Mouse (Mus musculus) limb, embryonic 12.5 days (tissue): Measurements from ENCODE around the gene Miga1. TPM values are rescaled to one million over a fixed set of nuclear protein-coding genes. Genes with fewer than 3 reads are reported as not detected.

Source experiments
- ATAC-seq: fragments of 200-750 bp; cut with Nextera tagmentation; 2 replicates; pipeline ENCODE4 v1.8.0; 2017; ENCODE audit warnings: low read depth, moderate TSS enrichment; ENCODE audit not compliant: insufficient number of reproducible peaks, insufficient read depth, low FRiP score, low TSS enrichment
- H3K27ac ChIP-seq: fragments of 300-500 bp; sonication (generic); 2 replicates; pipeline ENCODE4 v1.5.1; 2016; ENCODE audit warnings: mild to moderate bottlenecking, moderate library complexity
- H3K27me3 ChIP-seq: fragments of 300-500 bp; sonication (generic); 2 replicates; pipeline ENCODE4 v1.6.1; 2016; ENCODE audit warnings: mild to moderate bottlenecking, moderate library complexity
- H3K36me3 ChIP-seq: fragments of 300-500 bp; sonication (generic); 2 replicates; pipeline ENCODE4 v1.6.1; 2016; ENCODE audit warnings: mild to moderate bottlenecking, moderate library complexity
- H3K4me1 ChIP-seq: fragments of 300-500 bp; sonication (generic); replicated peaks from 2 replicates; pipeline ENCODE4 v1.6.1; 2016
- H3K4me2 ChIP-seq: fragments of 300-500 bp; sonication (generic); 2 replicates; pipeline ENCODE4 v1.6.1; 2016; ENCODE audit warnings: mild to moderate bottlenecking, moderate library complexity
- H3K4me3 ChIP-seq: fragments of 300-500 bp; sonication (generic); replicated peaks from 2 replicates; pipeline ENCODE4 v1.5.1; 2016; ENCODE audit warnings: mild to moderate bottlenecking
- H3K9ac ChIP-seq: fragments of 300-500 bp; sonication (generic); replicated peaks from 2 replicates; pipeline ENCODE4 v1.6.1; 2016; ENCODE audit warnings: mild to moderate bottlenecking, moderate library complexity
- H3K9me3 ChIP-seq: fragments of 300-500 bp; sonication (generic); 2 replicates; pipeline ENCODE4 v1.6.1; 2016; ENCODE audit warnings: mild to moderate bottlenecking, moderate library complexity
- WGBS: fragments of 180-500 bp; shearing (Covaris S2); methylation state at CpG from one replicate; pipeline ENCODE4 v1.1.7; 2016; 5-methylcytosine and 5-hydroxymethylcytosine counted together
- polyA plus RNA-seq: library from polyadenylated mRNA; unstranded; fragments of >200 nt; fragmentation: Nextera tagmentation; extraction: Ambion mirVana; gene quantifications from 2 replicates; pipeline ENCODE4 v1.2.1, GENCODE M21; 2016

The Miga1 gene
- polyA plus RNA-seq, 1 experiment from 2014 or later = 24.9 TPM

DNA sequence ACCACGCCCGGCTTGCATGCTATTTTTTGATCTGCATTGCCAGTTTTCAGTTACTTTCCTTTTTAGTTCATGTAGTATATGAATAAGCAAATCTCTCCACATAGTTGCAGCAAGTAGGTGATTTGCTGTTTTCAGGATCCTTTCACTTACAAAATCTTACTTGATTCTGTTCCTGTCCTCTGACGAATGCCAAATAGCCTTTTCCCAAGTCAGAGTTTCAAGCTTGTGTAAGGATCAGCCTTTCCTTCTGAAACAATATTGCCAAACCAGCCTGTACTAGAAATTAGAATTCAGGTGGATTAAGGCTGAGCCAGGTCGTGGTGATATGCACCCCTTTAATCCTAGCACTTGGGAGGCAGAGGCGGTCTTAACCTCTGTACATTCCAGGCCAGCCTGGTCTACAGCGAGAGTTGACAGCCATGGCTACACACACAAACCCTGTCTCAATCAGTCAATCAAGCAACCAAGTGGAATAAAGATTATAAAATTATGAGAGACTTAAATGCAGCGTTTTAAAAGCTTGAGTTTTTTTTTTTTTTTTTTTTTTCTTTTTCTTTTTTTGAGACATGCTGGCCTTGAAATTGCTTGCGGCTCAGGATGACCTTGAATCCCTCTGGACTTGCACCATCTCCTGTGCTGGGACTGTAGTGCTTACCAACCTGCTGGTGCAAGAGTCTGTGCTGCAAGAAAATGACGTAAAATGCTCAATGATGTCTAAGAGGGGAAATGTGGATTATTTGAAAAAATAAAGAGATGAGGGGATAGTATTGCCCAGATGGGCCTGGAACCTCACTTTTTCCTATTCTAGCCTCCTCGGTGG lies 8.0 kb upstream of the Miga1 start:
- ATAC-seq = no peak
- H3K9ac ChIP-seq = no peak overlapping the region
- H3K4me1 ChIP-seq = peaks cover 32% of the 10 kb centered on the region
- H3K4me3 ChIP-seq = no peak overlapping the region
- 91% methylated on average over 10 of the region's 10 CpGs for WGBS
- H3K27me3 ChIP-seq = no peaks in the 10 kb centered on the region
- H3K36me3 ChIP-seq = 0 out of 2 replicates have a peak, but pooled peaks cover 4% of the 10 kb centered on the region
- no peak overlapping the region for H3K27ac ChIP-seq
- H3K4me2 ChIP-seq = no peak overlapping the region
- H3K9me3 ChIP-seq = no peaks in the 10 kb centered on the region

- Histone ChIP-seq H3K9ac (peak overlapping the region; percentile 80), H3K36me3 (0 out of 2 replicates have a peak, but pooled peaks cover 4% of the 10 kb centered on the region), H3K9me3 (no peaks in the 10 kb centered on the region), H3K27ac (no peak overlapping the region), H3K4me3 (peak overlapping the region; percentile 71), H3K4me2 (peak overlapping the region; percentile 61), H3K4me1 (peaks cover 26% of the 10 kb centered on the region), H3K27me3 (no peaks in the 10 kb centered on the region)
- no peak for ATAC-seq
- WGBS = 54% methylated on average over 3 of the region's 3 CpGs
Measured at GRCm38 (mm10) chr3:152347227-152347626, 7.0 kb upstream of the Miga1 start.

GRCm38 (mm10) chr3:152346633-152347141 lies 6.5 kb upstream of the Miga1 start:
- WGBS = under 1% methylated on average over 52 of the region's 54 CpGs
- Histone ChIP-seq H3K27me3 (no peaks in the 10 kb centered on the region), H3K4me2 (peak overlapping the region; percentile 61), H3K4me3 (peak overlapping the region; percentile 71), H3K4me1 (peaks cover 21% of the 10 kb centered on the region), H3K27ac (peak overlapping the region; percentile 78; the same call in 1 of the 2 replicates), H3K36me3 (0 out of 2 replicates have a peak, but pooled peaks cover 4% of the 10 kb centered on the region), H3K9me3 (no peaks in the 10 kb centered on the region), H3K9ac (peak overlapping the region; percentile 80)
- peak; percentile 45 for ATAC-seq

GRCm38 (mm10) chr3:152345732-152346632 lies 5.8 kb upstream of the Miga1 start, which contains the start of gene Usp33:
Gene Usp33 (plus strand): TSS chr3:152346478.
- H3K9ac ChIP-seq = peak within 1 kb of the TSS; percentile 80
- peak; percentile 92 for ATAC-seq
- peak within 1 kb of the TSS; percentile 71 for H3K4me3 ChIP-seq
- peak within 1 kb of the TSS; percentile 61 for H3K4me2 ChIP-seq
- H3K36me3 ChIP-seq = 0 out of 2 replicates have a peak, but pooled peaks cover 4% of the 10 kb centered on the region
- peak within 1 kb of the TSS; percentile 78; the same call in 1 of the 2 replicates for H3K27ac ChIP-seq
- WGBS = 6% methylated on average over 40 of the region's 44 CpGs
- H3K9me3 ChIP-seq = no peaks in the 10 kb centered on the region
- no peaks in the 10 kb centered on the region for H3K27me3 ChIP-seq
- H3K4me1 ChIP-seq = peaks cover 15% of the 10 kb centered on the region

DNA sequence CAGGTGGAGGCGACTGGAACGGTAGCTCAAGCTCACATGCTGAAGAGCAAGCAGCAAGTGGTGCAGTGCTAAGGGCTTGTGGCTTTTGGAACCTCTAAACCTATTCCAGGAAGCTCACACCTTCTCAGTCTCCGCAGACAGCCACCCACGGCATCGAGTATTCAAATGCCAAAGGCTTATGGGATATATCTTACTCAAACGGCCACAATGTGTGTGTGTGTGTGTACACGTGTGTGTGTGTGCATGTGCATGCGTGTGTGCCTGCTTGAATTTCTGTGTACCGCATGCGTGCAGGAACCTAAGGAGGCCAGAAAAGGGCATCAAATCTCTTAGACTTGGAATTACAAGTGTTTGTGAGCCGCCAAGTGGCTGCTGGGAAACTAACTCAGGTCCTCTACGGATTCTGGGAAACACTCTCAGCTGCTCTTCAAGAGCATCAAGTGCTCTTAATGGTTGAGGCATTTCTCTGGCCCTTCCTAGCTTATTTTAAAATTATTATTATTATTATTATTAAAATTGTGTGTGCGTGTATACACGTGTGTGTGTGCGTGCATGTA lies 2.8 kb upstream of the Miga1 start:
- H3K9me3 ChIP-seq = no peaks in the 10 kb centered on the region
- H3K4me1 ChIP-seq = peaks cover 7% of the 10 kb centered on the region
- H3K9ac ChIP-seq = no peak overlapping the region
- no peaks in the 10 kb centered on the region for H3K36me3 ChIP-seq
- no peaks in the 10 kb centered on the region for H3K27me3 ChIP-seq
- ATAC-seq = no peak
- H3K4me2 ChIP-seq = no peak overlapping the region
- no peak overlapping the region for H3K4me3 ChIP-seq
- H3K27ac ChIP-seq = no peak overlapping the region
- 91% methylated on average over 15 of the region's 15 CpGs for WGBS

DNA sequence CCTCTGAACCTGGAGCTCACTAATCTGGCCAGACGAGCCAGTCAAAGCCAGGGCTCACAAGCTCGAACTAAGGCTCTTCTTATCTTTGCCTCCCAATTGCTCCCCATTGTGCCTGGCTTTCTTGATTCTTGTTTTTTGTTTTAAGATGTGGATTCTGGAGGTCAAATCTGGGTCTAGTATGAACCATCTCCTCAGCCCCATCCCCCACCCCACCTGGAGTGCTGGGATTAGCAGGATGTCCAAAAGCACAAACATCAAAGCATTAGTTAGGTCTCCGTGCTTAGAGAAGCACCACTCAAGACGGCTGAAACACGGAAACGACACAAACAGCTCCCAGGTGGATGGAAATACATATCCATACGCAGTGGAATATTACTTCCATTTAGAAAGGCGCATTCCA lies 4.1 kb downstream of the Miga1 start:
- Histone ChIP-seq H3K9me3 (no peaks in the 10 kb centered on the region), H3K36me3 (peaks cover 49% of the 10 kb centered on the region), H3K9ac (no peak overlapping the region), H3K27ac (no peak overlapping the region), H3K4me2 (no peak overlapping the region), H3K27me3 (no peaks in the 10 kb centered on the region), H3K4me1 (0 out of 2 replicates have a peak, but pooled peaks cover 3% of the 10 kb centered on the region), H3K4me3 (no peak overlapping the region)
- no peak for ATAC-seq
- WGBS = 76% methylated on average over 8 of the region's 8 CpGs

GRCm38 (mm10) chr3:152333641-152334040 lies 6.6 kb downstream of the Miga1 start:
- Histone ChIP-seq H3K9ac (no peak overlapping the region), H3K27me3 (no peaks in the 10 kb centered on the region), H3K27ac (no peak overlapping the region), H3K4me3 (no peak overlapping the region), H3K36me3 (peaks cover 49% of the 10 kb centered on the region), H3K4me1 (no peaks in the 10 kb centered on the region), H3K4me2 (no peak overlapping the region), H3K9me3 (no peaks in the 10 kb centered on the region)
- ATAC-seq = no peak
- 93% methylated on average over 10 of the region's 10 CpGs for WGBS

DNA sequence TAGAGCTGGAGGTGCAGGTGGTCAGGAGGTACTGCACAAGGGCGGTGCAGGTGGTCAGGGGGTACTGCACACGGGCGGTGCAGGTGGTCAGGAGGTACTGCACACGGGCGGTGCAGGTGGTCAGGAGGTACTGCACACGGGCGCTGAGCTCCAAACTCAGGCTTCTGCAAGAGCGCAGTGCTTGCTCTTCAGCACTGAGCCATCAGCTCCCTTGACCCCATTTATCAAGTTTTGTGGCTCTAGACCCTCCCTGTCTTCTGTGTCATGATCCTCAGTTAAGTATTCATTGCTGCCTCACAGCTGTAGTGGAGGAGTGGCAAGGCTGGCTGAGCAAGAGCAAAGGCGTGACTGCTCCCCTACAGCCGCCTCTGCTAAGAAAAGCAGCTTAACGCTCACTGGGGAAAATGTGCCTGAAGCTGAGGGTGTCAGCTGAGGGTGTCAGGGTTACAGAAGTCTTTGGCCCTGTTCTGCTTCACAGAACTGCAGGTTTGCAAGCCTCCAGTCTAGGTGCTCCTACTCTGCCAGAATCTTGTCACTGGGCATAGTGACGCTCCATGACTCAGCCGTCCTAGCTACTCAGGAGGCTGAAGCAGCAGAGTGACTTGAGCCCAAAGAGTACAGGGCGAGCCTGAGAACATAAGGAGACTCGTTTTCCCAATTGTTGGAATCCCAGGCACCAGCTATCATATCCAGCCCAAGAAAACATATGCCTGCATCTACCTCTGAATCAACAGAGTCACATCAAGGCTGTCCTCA lies 7.5 kb downstream of the Miga1 start:
- Histone ChIP-seq H3K4me2 (no peak overlapping the region), H3K27ac (no peak overlapping the region), H3K9ac (no peak overlapping the region), H3K36me3 (peaks cover 49% of the 10 kb centered on the region), H3K4me3 (no peak overlapping the region), H3K27me3 (no peaks in the 10 kb centered on the region), H3K4me1 (no peaks in the 10 kb centered on the region), H3K9me3 (no peaks in the 10 kb centered on the region)
- no peak for ATAC-seq
- WGBS = 95% methylated on average over 15 of the region's 15 CpGs

DNA sequence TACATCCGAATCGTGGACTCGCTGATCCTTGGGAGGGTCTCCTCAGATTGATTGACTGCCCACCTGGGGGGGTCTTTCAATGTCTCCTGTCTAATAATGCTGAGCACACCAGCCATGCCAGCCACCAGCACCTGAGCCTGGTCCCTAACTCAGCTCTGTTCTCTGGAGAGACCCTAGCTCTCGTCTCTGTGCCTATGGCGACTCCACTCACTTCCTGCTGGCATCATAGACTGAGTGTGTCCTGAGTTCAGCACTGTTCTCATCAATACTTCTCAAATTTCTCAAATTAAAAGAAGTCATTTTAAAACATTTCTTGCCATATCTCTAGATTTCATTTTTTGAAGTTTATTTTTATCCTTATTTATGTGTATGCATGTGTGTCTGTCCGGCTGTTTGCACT lies 8.1 kb downstream of the Miga1 start:
- Histone ChIP-seq H3K27ac (no peak overlapping the region), H3K27me3 (no peaks in the 10 kb centered on the region), H3K4me2 (no peak overlapping the region), H3K36me3 (peaks cover 42% of the 10 kb centered on the region), H3K4me1 (no peaks in the 10 kb centered on the region), H3K9ac (no peak overlapping the region), H3K4me3 (no peak overlapping the region), H3K9me3 (no peaks in the 10 kb centered on the region)
- WGBS = 94% methylated on average over 6 of the region's 6 CpGs
- ATAC-seq = no peak

- 90% methylated on average over 8 of the region's 8 CpGs for WGBS
- H3K27ac ChIP-seq = no peak overlapping the region
- H3K27me3 ChIP-seq = no peaks in the 10 kb centered on the region
- no peaks in the 10 kb centered on the region for H3K4me1 ChIP-seq
- H3K36me3 ChIP-seq = peaks cover 22% of the 10 kb centered on the region
- no peak overlapping the region for H3K4me3 ChIP-seq
- no peak overlapping the region for H3K9ac ChIP-seq
- H3K4me2 ChIP-seq = no peak overlapping the region
- no peak for ATAC-seq
- no peaks in the 10 kb centered on the region for H3K9me3 ChIP-seq
Measured at GRCm38 (mm10) chr3:152321765-152322547, 18.3 kb downstream of the Miga1 start.
